Mouse (Mus musculus) spleen, postnatal 14 days (tissue): ENCODE data around the gene Rnf38.

Experiments used
- DNase-seq, 2 experiments: peaks; one replicate each; pipeline ENCODE4 v3.0.0; 2021 to 2022; ENCODE audit warnings: low spot score in 2 of 2

The Rnf38 gene

GRCm38 (mm10) chr4:44224141-44224540 lies 9.4 kb downstream of the Rnf38 start:
- no peak for DNase-seq

- no peak for DNase-seq
Measured at GRCm38 (mm10) chr4:44223444-44223843, 10.1 kb downstream of the Rnf38 start.

- no peak for DNase-seq
Measured at GRCm38 (mm10) chr4:44216797-44217442, 16.7 kb downstream of the Rnf38 start.

DNA sequence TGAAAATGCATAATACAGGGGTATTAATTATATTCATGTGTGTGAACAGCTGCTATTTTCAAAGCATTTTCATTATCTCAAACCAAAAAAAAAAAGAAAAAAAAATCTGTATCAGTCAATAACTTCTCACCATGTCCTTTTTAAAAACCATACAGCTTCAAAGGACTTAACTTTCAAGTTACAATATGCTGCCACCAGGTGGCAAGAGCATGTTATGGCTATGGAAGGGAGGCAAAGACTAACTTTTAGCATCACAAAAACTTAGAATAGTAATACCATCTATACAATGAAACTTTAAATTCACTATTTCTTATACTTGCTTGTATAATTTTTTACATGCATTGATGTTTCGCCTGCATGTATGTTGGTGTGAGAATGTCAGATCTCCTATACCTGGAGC lies 33.6 kb downstream of the Rnf38 start:
- peak in 1 of 2 experiments; percentile 10 for DNase-seq

DNA sequence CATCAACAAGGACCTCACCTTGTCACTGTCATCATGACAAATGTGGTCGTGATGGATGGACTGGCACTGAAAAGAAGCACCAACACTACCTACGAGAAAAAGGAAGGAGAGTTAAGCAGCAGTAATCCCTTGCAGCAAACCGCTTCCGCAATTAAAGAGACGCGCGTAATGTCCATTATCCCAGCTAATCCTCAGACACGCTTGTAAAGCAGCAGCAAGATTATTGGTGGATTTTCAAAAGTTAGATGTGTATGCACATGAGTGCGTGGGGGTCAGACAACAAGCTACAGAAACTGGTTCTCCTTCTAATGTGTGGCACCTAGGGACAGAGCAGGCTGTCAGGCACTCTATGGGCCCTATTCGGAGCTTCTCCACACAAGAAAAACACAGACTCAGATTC lies 46.2 kb downstream of the Rnf38 start:
- DNase-seq: no peak

DNA sequence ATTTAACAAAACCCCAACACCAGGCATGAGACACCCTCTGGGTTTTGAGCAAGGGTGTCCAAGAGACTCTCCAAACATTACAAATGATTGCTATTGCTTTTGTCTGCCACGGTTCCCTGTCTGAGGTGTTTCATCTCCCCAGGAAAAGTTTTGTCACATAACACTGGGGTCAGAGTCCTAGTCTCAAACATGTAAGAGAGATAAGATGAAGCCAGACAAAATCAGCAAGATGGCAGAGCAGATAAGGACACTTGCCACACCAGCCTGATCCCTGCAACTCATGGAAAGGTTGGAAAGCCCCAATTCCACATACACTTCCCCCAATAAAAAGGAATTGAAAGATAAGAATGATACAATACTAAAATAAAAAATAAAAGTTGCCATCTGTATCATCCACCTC lies 49.7 kb downstream of the Rnf38 start:
- no peak for DNase-seq

GRCm38 (mm10) chr4:44179748-44180147 lies 53.8 kb downstream of the Rnf38 start:
- no peak for DNase-seq

GRCm38 (mm10) chr4:44173177-44173576 lies 60.4 kb downstream of the Rnf38 start:
- peak in 1 of 2 experiments; percentile 25 for DNase-seq

- DNase-seq: no peak
Measured at GRCm38 (mm10) chr4:44172676-44173075, 60.9 kb downstream of the Rnf38 start.

GRCm38 (mm10) chr4:44169884-44170283 lies 63.7 kb downstream of the Rnf38 start:
- no peak for DNase-seq

GRCm38 (mm10) chr4:44168816-44169215 lies 64.8 kb downstream of the Rnf38 start:
- DNase-seq: no peak

DNA sequence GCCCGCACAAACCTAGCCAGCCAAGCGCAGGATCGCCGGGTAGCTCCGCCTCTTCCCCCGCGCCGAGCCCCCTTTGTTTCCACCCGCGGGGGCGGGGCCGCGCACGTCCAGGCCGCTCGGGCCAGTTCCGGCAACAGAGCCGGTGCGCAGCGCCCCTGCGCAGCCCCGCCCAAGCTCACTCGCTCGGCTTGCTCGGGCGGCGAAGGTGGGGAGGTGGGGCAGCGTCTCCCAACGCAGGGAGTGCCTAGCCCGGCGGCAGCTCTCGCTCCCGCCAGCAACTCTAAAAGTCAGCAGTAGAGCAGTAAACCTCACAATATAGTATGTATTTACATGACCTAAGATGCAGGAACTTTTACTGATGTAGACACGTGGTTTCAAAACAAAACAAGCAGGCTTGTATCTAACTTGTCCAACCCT lies 65.3 kb downstream of the Rnf38 start:
- DNase-seq: peak; percentile 93 to 94

- peak; percentile 72 to 77 for DNase-seq
Measured at GRCm38 (mm10) chr4:44167397-44168121, 66.0 kb downstream of the Rnf38 start.

DNA sequence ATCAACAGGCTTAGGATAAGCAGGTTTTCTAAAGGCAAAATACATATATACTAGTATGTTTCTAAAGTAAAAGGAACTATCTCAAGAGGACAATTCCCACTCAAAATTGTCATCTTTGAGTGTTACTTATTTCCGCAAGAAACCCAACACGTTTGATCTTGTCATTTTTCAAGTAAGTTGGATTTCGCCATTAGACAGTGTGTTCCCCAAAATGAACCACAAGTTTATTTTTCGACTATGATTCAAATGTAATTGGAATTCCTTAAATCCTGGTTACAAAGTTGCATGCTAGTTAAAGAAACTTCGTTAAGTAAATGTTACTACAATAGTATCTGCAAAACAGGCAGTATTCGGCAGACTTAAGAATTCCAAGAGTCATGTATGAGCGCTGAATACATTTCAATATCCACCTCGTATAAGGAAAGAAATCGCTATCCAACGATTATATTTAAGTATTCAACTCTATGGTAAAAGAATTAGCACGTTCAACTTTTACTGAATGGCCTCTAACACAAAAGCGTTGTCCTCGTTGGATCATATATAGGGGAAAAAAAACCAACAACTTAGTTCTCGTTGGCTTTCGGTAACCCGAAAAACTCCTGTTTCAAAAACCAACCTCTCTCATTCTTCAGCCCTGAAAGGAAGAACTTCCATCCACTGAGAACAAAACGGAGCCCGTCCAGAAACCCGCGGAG lies 66.7 kb downstream of the Rnf38 start:
- DNase-seq: no peak

DNA sequence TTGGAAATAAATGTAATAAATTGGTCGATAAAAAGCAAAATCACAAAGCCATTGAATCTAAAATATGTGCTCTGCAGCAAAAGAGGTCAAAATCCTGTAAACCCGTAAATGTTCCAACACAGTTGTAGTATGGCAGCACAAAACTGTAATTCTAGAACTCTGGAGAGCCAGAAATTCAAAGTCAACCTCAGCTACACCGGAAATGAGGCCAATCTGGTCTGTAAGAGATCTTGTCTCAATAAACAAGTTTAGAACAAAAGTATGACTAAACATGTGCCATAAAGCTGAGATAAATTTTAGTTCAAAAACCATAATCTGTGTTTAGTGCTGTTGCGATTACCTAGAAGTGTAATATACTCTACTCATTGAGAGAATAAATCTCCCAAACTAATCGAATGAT lies 69.0 kb downstream of the Rnf38 start:
- DNase-seq: no peak

DNA sequence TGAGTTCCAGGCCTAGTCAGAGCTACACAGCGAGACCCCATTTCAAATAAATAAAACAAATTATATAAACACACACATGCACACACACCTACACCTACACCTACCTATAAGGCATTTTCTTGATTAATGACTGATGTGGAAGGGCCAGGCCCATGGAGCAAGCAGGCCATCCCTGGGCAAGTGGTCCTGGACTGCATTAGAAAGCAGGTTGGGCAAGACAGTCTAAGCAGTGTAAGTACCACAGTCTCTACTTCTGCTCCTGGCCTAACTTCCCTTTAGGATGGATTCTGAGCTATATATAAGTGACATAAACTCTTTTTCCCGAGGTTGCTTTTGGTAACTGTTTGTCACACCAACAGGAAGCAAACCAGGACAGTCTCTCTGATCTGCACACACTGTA lies 70.6 kb downstream of the Rnf38 start:
- no peak for DNase-seq

DNA sequence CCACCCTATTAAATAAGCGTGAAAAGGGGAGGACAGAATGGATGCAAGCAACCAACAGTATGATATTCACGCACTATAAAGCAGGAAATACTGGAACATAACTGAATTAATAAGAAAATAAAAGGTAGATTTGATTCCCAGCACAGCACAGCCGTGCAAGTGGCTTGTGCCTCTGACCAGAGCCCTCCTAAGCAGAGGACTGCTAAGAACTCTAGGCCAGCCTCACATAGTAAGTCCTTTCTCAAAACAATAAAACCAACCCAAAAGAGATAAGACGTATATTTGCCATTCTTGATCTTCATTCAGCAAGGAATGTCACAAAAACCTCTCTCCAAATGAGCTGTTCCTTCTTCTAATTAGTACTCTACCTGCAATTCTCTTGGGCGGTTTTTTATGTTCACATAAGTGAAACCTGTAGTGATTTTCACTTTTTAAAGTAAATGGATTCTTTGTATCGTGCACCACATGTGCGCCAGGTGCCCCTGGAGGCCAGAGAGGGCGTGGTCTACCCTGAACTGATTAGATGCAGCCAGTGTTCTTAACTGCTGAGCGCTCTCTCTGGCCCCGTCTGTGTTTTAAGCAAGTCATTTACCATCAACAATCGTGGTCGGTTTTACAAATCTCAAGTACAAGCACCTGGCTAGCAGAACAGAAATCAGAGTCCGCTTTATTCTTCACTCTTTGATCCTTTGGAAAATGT lies 72.4 kb downstream of the Rnf38 start:
- no peak for DNase-seq

DNA sequence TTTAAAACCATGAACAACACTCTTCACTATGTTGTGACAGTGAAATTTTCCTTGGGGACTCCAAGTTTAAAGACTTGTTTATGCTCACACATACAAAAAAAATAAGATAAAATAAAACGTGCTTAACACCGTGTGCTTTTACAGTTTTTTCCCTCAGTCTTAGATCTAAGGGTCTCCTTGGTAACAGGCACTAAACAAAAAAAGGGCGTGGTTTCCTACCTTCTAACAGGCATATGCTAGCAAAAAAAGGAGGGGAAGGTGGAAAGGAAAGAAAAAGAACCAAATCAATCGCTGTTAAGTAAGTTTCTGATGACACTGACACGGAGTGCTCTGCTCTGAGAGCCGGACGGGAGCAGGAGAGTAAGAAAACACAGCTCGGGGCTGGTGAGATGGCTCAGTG lies 73.8 kb downstream of the Rnf38 start:
- no peak for DNase-seq

GRCm38 (mm10) chr4:44156481-44156880 lies 77.1 kb downstream of the Rnf38 start:
- no peak for DNase-seq

DNA sequence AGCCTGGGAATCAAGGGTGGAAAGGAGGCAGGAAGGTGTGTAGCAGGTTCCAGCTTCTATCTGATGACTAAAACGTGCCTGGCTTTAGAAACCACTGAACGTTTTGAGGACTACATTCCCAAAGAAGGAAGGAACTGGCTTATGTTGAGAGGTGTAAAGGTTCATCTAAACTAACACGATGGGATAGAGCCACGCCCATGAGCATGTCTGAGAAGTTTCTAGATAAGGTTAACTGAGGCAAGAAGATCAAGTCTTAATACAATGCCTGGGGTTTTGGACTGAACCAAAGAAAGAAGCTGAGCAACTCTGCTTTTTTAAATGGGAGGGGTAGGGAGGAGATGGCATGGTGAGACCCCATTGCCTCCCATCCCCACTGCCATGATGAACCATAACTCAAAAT lies 78.7 kb downstream of the Rnf38 start:
- DNase-seq: no peak

GRCm38 (mm10) chr4:44152904-44153303 lies 80.7 kb downstream of the Rnf38 start:
- DNase-seq: no peak

- no peak for DNase-seq
Measured at GRCm38 (mm10) chr4:44126805-44127204, 106.8 kb downstream of the Rnf38 start.
